Mouse (Mus musculus): ENCODE data around the gene Zfp704.

Gene Zfp704

DNA sequence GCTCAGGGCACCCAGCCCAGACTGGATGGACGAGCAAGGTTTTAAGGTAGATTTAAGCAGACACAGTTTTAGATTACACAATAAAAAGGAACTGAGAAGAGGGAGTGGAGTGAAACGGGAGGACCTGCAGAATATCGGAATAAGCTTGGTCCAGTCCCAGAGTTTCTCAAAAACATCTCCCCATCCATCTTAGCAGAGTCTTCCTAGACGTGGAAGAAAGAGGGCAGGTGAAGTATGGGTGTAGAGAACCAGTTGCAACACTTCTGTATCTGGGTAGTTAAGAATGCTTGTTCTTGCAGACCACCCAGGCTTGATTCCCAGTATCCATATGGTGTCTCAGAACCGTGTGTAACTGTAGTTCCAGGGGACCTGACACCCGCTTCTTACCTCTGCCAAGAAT is 149.6 kb downstream of the Zfp704 start:
- DNase-seq (ENCODE audit: low spot score), result no peak

DNA sequence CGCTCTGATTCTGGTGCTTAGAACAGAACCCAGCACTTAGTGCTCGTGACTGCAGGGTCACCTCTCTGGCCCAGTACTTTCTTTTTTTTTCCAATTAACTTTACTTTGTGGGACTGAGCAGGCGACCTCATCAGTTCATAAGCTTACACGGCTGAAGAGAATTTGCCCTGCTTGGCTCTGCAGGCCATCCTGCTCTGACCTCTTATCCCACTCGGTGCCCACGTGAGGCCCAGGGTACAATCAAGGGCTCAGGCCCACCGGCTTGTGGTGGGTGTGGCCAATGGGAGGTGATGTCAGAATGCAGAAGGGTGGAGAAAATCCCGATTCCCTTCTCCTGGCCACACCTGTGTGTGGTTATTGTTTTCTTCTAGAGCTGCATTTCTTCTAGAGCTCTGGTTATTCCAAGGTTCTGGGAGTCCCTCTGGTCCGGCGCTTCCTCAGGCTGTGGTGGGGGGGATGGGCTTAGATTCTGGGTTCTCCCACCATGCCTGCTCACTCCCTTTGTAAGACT is 153.4 kb downstream of the Zfp704 start:
- DNase-seq (ENCODE audit: low spot score), result no peak

DNA sequence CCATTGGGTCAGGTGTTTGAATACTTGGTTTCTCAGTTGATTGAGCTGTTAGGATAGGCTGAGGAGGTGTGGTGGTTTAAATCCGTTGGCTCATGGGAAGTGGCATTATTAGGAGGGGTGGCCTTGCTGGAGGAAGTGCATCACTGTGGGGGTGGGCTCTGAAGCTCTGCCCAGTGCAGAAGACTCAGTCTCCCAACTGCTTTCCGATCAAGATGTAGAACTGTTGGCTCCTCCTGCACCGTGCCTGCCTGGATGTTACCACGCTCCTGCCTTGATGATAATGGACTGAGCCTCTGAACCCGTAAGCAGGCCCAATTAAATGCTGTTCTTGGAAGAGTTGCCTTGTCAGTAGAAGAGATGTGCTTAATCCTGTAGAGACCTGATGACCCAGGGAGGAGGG is 154.5 kb downstream of the Zfp704 start:
- DNase-seq (ENCODE audit: low spot score), result no peak

DNA sequence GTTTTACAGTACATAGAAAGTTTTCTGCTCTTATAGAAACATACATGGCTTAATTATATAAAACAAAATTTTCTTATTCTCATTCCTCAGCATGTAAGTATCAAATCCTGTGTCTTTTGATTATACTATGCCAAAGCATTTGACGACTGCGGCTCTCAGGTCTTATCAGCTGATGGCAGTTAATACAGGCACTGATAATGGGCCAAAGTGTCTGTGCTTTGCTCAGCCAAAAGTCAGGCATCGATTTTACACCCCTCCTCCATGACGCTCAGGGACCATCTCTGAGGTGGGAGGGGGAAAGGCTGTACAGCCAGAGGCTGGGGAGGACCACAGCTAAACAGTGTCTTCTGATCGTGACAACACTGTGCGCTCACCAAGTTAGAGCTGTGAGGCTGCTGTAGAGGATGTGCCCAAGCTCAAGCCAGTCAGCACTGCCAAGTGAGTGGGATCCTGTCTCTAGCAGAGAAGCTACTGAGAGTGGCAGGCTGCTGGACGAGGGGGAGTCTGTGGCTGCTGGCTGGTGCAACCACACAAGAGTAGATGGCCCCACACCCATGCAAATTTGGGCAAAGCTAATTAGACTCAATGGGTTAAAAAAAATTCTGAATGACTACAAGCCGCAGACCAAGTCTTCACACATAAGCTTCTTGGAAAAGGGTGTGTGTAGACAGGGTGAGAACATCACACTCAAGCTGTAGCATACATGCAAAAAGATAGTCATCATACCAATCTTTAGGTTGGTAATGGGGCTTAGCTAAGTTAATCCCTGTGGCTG is 155.1 kb downstream of the Zfp704 start:
- no peak for DNase-seq (ENCODE audit: low spot score)

DNA sequence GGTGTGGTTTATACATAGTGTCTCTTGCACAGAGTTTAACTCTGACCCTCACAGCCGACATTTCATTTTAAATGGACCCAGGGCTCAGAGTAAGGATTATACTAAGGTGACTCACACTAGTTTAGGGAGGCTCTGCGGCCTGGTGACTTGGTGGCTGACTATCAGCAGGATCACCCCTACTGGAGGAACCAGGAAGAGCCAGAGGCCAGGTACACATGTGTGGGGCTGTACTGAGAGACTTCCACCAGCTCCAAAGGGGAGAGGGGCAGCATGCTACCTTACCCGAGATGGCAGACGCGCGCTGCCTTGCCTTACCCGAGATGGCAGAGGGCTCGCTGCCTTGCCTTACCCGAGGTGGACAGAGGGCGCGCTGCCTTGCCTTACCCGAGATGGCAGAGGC is 159.4 kb downstream of the Zfp704 start:
- no peak for DNase-seq (ENCODE audit: low spot score)

DNA sequence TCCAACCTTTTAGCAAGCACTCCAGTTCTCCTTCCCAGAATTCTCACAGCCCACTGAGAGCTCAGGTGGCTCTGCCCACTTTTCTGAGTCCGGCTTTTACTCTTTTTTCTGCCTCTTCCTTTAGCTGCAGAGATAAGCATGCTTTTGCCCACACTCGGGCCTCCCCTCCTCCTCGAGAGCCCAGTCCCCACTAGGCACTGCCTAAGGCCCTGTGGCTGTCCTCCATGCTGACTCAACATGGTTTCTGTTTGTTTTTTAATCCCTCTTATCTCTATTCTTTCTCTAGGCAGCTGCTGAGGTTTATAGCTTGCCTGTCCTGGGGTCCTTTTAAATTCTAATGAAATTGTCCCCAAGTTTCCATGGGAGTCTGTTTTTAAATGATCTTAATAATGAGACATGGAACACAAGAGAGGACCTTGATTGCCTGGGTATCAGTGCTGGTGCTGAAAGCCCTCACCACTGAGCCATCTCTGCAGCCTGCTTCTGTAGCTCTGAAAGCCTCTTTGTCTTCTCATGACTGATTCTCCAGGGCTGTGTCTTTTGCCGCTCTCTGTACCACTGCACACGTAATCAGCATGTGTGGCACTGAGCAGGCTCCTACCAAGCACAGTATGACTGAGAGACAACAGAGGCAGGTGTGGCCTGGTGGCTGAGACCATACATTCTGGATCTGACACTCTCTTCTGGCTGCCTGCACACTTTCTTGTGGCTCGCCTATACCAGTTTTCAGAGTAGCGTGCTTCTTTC is 160.5 kb downstream of the Zfp704 start:
- no peak for DNase-seq (ENCODE audit: low spot score)

DNA sequence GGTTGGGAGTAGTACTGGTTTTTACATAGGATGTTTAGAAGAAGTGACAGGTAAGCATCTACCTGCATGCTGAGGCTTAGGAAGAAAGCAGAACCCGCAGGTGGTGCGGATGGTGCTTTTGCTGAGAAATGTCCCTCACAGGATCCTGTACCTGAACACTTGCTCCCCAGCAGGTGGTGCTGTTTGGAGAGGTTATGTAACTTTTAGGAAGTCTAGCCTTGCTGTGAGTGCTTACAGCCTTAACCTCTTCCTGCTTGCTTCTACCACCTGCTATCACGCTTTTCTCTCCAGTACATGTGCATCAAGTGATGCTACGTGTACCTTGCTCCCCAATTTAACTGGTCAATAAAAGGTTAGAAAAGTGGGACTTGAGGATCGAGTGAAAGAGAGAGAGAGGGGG is 161.3 kb downstream of the Zfp704 start:
- no peak for DNase-seq (ENCODE audit: low spot score)

DNA sequence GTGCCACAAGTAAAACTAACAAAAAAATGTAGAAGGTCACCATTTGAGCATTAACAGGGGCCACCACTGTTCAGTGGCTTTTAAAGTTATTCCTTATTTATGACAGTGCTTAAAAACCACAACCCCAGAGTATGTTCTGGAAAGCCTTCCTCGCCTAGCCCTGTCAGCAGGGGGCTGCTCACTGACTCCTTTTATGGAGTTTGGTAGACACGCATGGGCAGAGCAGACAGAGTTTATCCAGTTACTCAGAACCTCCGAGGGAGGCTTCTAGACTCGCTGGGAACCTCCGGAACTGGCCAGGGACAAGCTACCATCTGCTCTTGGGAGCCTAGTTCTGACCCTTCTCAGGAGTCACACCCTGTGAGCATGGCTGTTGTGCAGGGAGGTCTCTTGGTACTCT is 165.3 kb downstream of the Zfp704 start:
- no peak for DNase-seq (ENCODE audit: low spot score)

DNA sequence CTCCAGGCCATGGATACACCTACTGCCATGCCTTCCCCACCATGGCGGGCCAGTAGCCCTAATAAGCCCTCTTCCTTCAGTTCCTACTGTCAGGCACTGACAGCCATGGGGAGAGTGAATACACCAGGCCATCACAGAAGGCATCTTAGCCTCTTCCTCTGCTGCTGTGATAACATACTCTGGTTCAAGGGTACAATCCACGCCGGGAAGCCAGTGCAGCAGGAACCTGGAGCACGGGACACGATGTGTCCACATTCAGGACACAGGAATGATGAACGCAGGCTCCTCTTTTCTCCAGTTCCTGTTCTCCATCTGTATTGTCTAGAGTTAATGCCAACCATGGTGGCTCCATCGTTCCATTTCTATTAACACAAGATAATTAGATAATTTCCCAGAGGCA is 165.9 kb downstream of the Zfp704 start:
- DNase-seq (ENCODE audit: low spot score), result no peak

DNA sequence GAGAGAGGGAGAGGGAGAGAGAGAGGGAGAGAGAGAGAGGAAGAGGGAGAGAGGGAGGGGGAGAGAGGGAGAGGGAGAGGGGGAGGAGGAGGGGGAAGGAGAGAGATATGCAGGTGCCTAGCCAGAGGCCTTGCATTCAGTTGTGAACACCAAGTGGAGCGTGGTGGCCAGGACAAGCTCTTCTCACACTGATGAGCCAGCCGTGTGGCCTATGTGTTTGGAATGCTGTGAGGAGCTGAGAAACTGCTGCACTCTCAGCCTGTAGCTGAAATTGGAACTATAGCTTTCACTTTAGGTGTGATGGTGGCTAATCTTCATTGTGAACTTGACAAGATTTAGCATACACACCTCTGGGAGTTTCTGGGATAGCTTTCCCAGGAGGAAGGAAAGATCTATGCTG is 166.4 kb downstream of the Zfp704 start:
- no peak for DNase-seq (ENCODE audit: low spot score)

DNA sequence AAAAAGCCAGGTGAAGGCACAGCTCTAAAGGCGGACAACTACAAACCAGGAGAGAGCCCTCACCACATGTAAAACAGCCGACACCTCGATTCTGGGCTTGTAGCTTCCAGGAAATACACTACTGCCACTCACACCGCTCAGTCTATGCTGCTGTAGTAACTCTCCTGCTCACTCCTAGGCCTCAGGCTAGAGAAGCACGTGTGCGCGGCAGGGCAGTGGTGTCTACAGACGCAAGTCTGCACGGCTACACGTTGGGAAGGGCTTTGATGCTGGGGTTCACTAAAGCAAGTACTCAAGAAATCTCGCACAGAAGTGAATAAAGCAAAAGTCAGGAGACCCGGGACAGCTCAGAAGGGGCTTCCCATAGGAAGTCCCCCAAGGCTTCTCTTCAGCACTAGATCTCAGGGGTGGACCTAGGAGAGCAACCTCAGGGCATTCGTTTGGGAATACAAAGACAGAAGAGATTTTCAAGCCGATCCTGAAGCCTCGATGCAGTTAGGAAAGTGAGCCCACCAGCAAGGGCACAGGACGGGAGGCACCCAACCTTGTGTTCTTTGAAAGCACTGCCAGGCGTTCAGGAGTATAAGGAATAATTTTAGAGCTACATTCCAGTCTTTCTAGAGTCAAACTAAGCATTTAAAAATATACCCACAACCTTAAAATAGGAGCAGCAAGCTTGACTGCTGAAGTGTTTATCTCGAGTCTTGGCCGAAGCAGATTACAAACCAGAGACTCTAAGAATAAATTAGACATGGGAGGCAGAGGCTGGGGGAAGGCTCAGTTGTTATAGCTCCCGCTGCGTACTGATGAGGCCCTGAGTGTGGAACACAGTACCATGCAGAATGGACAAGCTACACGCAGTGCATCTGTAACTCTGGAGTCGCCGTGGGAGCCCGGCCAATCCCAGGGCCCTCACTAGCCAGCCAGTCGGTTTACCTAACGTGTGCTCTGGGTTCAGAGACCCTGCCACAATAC is 168.0 kb downstream of the Zfp704 start:
- DNase-seq (ENCODE audit: low spot score), result no peak

DNA sequence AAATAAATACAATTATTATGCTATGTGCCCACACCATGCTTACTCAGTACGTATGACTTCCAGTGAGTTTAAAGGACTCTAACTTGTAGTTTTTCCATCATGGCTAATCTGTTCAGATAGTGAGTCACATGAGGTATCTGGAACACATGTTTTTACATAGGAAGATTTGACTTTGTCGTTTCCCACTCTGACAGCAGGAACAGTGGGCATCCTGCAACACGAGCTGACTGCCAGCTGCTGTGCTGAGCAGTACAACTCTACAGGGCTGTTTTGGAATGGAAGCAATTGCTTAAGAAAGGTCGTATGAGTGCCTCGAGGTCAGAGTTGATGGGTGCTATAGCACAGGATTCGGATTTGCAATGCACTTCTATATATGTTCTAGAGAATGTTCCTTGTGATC is 169.4 kb downstream of the Zfp704 start:
- no peak for DNase-seq (ENCODE audit: low spot score)

DNA sequence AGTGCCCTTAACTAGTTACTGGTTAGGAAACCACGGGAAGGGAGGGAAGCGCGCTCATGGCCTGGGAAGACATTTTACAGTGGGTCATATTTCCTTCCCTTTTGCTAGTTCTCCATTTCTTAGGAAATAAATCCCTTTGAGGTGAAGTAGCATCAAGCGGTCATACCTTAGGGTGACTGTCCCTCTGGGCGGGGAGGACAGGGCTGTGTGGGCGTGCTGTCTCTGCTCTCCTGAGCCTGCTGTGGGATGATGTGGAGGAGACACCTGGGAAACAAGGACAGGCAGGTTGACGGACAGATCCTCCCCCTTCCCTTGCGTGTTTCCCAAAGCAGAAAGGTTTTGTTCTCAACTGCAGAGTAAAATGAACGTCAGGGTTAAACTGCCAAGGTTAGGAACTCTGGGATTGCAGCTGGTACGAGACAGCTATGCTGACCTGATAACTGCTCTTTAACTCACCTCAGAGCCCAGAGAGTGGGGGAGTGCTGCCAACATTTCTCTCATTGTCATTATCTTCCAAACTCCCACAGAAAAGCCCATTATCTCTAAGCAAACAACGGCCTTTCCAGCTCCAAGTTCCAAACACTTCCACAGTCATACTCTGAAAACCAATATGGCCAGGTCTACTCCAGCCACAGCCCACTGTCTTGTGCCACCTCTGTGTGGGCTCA is 170.1 kb downstream of the Zfp704 start:
- no peak for DNase-seq (ENCODE audit: low spot score)

DNA sequence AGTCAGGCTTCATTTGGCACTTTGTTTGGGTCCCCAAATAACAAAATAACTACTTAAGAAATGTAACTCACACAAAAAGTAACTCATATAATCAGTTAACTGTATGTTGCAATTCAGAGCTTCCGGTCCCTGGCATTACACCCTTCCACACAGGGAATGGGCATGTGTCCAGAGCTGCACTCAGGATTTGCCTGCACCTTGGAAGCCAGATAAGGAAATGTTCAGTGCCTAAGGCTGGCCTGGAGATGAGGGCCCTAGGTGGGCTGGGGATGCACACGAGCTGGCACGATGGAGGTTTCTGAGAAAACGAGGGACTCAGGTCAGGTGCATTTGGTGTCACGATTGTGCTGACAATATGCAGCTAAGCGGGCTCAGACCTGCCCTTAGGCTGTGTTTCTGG is 173.6 kb downstream of the Zfp704 start:
- DNase-seq (ENCODE audit: low spot score), result no peak

DNA sequence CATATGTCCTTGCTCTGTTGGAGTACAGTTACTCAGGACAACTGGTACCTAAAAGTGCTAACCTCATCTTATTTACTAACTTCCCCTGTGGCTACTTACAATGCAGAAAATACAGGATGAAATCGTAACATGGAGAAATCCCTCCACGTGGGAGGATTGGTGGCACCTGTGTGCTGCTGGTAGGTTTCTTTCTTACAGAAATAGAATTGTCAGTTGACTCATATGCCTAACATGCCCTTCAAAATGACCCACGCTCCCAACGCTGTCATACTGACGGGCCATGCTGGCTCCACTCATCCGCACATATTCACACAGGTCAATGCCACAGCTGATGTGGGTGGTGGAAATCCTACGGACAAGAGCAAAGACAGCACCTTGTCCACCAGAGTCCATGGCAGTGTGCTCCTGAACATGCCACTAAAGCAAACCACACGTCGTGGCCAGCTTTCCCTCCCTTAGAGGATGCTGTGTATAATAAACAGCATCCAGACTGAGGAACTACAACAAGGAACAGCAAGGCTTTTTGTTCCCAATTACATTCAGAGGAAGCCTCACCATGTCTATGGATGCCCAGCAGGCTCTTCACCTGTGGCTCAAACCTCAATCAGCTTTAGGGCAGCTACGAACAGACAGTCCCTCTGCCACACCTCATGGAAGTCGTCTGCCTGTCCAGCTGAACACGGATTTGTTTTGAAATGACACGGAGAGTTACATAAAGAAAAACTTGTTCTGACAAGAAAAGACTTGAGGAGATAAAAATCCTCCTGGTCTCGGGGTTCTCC is 175.3 kb downstream of the Zfp704 start:
- no peak for DNase-seq (ENCODE audit: low spot score)

DNA sequence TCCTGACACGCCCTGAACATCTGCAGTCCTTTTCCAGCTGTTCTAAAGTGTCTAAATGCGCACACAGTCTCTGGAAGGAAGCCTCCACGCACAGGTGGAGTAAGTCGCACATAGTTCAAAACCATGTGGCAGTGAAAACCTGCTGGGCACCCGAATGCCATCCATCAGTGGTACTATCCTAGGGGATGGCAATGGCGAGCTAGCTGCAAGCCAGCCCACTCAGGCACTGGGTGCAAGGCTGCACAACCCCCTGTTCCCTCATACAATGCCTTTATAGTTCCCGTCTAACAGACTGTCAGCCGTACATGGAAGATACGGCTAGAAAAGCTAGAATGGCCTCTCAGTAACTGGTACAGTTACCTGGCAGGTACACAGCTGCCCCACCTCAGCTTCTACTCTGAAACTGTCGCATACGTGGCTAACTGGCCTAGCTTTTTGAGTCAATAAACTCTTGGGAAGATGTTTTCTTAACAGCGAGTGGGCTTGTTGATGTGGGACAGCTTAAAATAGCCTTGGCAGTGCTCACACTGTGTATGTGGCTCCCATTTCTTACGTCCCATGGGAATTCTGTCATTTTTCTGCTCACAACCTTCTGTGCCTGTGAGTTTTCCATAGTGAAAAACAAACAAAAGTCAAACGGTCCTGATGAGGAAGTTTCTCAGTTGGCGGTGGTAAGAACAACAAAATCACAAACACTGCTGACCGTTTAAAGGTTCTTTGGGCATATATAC is 176.9 kb downstream of the Zfp704 start:
- no peak for DNase-seq (ENCODE audit: low spot score)

DNA sequence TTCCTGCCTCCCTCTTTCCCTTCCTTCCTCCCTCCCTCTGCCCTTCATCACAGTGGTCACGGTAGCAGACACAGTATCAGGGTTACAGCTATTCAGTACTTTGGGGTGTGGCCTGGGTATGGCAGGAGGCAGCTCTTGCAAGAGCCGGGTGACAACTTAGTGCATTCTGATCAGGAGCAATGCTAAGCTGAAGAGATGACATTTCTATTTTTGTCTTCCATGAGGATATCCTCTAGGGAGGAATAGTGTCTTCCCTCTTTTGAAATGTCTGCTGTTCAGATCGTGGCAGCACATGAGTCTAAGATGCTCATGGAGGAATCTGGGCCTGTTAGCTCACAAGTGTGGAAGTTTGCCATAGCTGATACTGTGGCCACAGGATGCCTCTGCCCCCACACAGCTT is 177.7 kb downstream of the Zfp704 start:
- DNase-seq (ENCODE audit: low spot score), result no peak

DNA sequence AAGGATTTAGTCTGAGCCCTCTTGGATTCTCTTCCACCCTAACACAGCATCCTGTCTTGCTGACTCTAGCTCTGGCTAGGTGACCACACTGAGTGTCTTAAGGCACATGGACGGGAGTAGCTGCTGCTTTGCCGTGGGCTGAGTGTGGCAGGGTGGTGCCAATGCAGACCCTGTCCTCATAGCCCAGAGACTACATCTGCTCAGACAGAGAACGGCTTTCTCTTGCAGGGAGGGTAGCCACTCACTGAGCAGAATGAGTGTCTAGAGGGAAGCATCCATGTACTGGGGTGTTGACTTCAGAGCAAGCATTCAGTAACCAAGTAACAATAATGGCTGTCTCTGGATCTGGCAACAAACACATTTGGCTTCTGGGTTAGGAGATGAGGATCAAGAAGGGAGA is 179.9 kb downstream of the Zfp704 start:
- DNase-seq (ENCODE audit: low spot score), result no peak

DNA sequence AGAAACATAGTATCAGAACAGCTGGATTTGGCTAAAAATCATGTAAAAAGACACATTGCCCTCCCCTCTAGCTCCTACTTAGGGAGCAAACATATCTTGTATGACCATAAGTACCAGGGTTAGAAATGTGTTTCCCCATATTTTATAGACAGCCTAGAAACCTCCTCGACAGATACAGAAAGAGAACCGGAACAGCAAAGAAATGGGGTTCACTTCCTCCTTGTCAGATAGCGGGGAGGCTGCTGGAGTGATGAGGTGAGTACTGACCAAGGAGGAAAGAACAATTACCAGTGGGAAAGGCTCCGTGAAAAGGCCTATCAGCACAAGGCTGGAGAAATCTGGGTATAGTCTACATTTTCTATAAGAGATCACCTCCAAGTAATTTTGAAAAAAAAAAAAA is 182.1 kb downstream of the Zfp704 start:
- DNase-seq (ENCODE audit: low spot score), result no peak

DNA sequence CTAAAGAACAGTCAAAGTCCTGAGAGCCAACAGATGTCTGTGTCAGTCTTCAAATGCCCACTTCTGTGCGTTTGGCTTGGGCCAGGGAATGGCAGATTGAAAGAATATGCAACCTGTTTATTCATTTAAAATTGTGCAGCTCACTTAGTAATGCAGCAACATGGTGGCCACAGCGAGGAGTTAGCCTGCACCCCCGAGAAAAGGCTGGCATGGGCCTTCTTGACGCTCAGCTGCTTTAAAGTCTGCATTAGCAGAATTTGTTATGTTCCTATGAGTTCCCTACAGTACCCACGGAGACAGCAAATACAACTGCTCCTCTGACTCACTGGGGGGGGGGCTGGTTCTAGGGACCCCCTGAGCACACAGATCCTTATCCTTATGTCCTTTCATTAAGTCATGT is 184.2 kb downstream of the Zfp704 start:
- no peak for DNase-seq (ENCODE audit: low spot score)
